Mouse (Mus musculus) small intestine, adult 2 months (tissue): Measurements from ENCODE around the gene Spns2.

ENCODE experiments used
- CTCF ChIP-seq: fragments of 200-500 bp; IDR thresholded peaks from 2 replicates; pipeline ENCODE4 v1.5.1; 2012; ENCODE audit warnings: low read depth, mild to moderate bottlenecking, control low read depth, inconsistent platforms, low read length, moderate library complexity, mixed read lengths; ENCODE audit not compliant: insufficient replicate concordance, insufficient read length; ENCODE audit errors: extremely low read depth
- POLR2A ChIP-seq: fragments of 200-500 bp; IDR thresholded peaks from 2 replicates; pipeline ENCODE4 v1.6.1; 2012; ENCODE audit warnings: low read depth, mild to moderate bottlenecking, control low read depth, inconsistent platforms, low read length, moderate library complexity

- TF ChIP-seq CTCF (no peak), POLR2A (no peak)
Observed at GRCm38 (mm10) chr11:72402969-72403368, 86.7 kb downstream of the Spns2 start.
